Mouse (Mus musculus) G1E (cell line): ENCODE measurements around the gene Agap1. TPM values are rescaled to one million over a fixed set of nuclear protein-coding genes. Genes with fewer than 3 reads are reported as not detected.

Experiments
- ATAC-seq: 2 replicates; pipeline ENCODE4 v1.8.0; 2016; ENCODE audit warnings: mild to moderate bottlenecking; ENCODE audit not compliant: insufficient number of reproducible peaks, poor library complexity, low FRiP score, severe bottlenecking; ENCODE audit errors: extremely low read depth
- DNase-seq: peaks from one replicate; pipeline ENCODE4 v3.0.0; 2012; ENCODE audit warnings: low spot score
- H3K27me3 ChIP-seq: 2 replicates; pipeline ENCODE4 v1.6.1; 2012; ENCODE audit warnings: mild to moderate bottlenecking, low read length, inconsistent platforms; ENCODE audit not compliant: insufficient read depth
- H3K36me3 ChIP-seq: replicated peaks from 2 replicates; pipeline ENCODE3; 2012; ENCODE audit warnings: mild to moderate bottlenecking, inconsistent platforms
- H3K4me1 ChIP-seq: 2 replicates; pipeline ENCODE4 v1.6.1; 2012; ENCODE audit warnings: low read depth, low read length, inconsistent platforms, mixed read lengths; ENCODE audit not compliant: insufficient read depth
- H3K4me3 ChIP-seq: 2 replicates; pipeline ENCODE4 v1.5.1; 2012; ENCODE audit warnings: low read depth, mild to moderate bottlenecking, inconsistent platforms, low read length, moderate library complexity, mixed read lengths
- H3K9me3 ChIP-seq: replicated peaks from 2 replicates; pipeline ENCODE4 v1.6.1; 2012; ENCODE audit warnings: inconsistent platforms
- CTCF ChIP-seq: IDR thresholded peaks from 2 replicates; pipeline ENCODE4 v1.5.1; 2012; ENCODE audit warnings: low read depth, low read length, inconsistent platforms, mixed read lengths
- GATA1 ChIP-seq: IDR thresholded peaks from 2 replicates; pipeline ENCODE4 v1.6.1; 2012; ENCODE audit warnings: borderline replicate concordance, low read length, inconsistent platforms, mixed read lengths
- GATA2 ChIP-seq: IDR thresholded peaks from 2 replicates; pipeline ENCODE4 v1.6.1; 2012; ENCODE audit warnings: low read depth, low read length, inconsistent platforms, borderline replicate concordance
- POLR2AphosphoS5 ChIP-seq: IDR thresholded peaks from 2 replicates; pipeline ENCODE4 v1.6.1; 2012; ENCODE audit warnings: low read depth, low read length, inconsistent platforms; ENCODE audit not compliant: insufficient replicate concordance
- TAL1 ChIP-seq: conservative IDR thresholded peaks from 2 replicates; pipeline ENCODE4 v1.6.1; 2012; ENCODE audit warnings: low read depth, low read length, inconsistent platforms, mixed read lengths
- polyA plus RNA-seq: library from polyadenylated mRNA; stranded (reverse); fragments of >175 nt; gene quantifications from 2 replicates; pipeline ENCODE4 v1.2.3, GENCODE M21; 2012
- total RNA-seq, 2 experiments: library from RNA; stranded (forward) in 1 of 2; stranded (reverse) in 1 of 2; fragments of 200-1000 nt in 1 of 2; fragments of >200 nt in 1 of 2; fragmentation: Nextera tagmentation in 1 of 2; gene quantifications; 2 replicates each; pipeline ENCODE4 v1.2.3; 2014 to 2017

Agap1 gene
- total and polyA plus RNA-seq, 3 experiments: 0.01 to 0.45 (median 0.16) TPM

- DNase-seq: no peak
- TF ChIP-seq CTCF (no peak), GATA1 (no peak), TAL1 (no peak), GATA2 (no peak), POLR2AphosphoS5 (no peak)
- no peaks in the 10 kb centered on the region for H3K27me3 ChIP-seq
- H3K4me3 ChIP-seq: no peak overlapping the region
- ATAC-seq: no peak
- H3K9me3 ChIP-seq: peaks cover 86% of the 10 kb centered on the region
- no peaks in the 10 kb centered on the region for H3K36me3 ChIP-seq
- H3K4me1 ChIP-seq: no peaks in the 10 kb centered on the region
These were observed 273.9 kb downstream of the Agap1 start for GRCm38 (mm10) chr1:89728481-89728880.

- no peaks in the 10 kb centered on the region for H3K36me3 ChIP-seq
- H3K4me3 ChIP-seq: no peak overlapping the region
- H3K27me3 ChIP-seq: no peaks in the 10 kb centered on the region
- no peaks in the 10 kb centered on the region for H3K4me1 ChIP-seq
- DNase-seq: no peak
- TF ChIP-seq GATA1: no peak
- no peak for TF ChIP-seq TAL1
- TF ChIP-seq GATA2: no peak
- no peak for TF ChIP-seq CTCF
- TF ChIP-seq POLR2AphosphoS5: no peak
- ATAC-seq: no peak
- H3K9me3 ChIP-seq: peaks cover 90% of the 10 kb centered on the region
These were observed 276.1 kb downstream of the Agap1 start for GRCm38 (mm10) chr1:89730589-89731195.

GRCm38 (mm10) chr1:89734368-89734767 is 279.8 kb downstream of the Agap1 start:
- H3K9me3 ChIP-seq: peaks cover 84% of the 10 kb centered on the region
- no peaks in the 10 kb centered on the region for H3K4me1 ChIP-seq

GRCm38 (mm10) chr1:89735146-89735545 is 280.5 kb downstream of the Agap1 start:
- peaks cover 81% of the 10 kb centered on the region for H3K9me3 ChIP-seq
- no peak for TF ChIP-seq POLR2AphosphoS5
- no peak for TF ChIP-seq GATA1
- TF ChIP-seq GATA2: no peak
- TF ChIP-seq TAL1: no peak
- TF ChIP-seq CTCF: no peak
- H3K4me1 ChIP-seq: no peaks in the 10 kb centered on the region
- no peaks in the 10 kb centered on the region for H3K36me3 ChIP-seq
- DNase-seq (no peak), ATAC-seq (no peak)
- H3K27me3 ChIP-seq: no peaks in the 10 kb centered on the region
- no peak overlapping the region for H3K4me3 ChIP-seq

More at GRCm38 (mm10) chr1:89734368-89734767, 279.8 kb downstream of the Agap1 start:
- Histone ChIP-seq H3K4me3 (no peak overlapping the region), H3K36me3 (no peaks in the 10 kb centered on the region), H3K27me3 (no peaks in the 10 kb centered on the region)
- TF ChIP-seq TAL1: no peak
- no peak for TF ChIP-seq POLR2AphosphoS5
- no peak for TF ChIP-seq CTCF
- DNase-seq (no peak), ATAC-seq (no peak)

GRCm38 (mm10) chr1:89736021-89736420 is 281.4 kb downstream of the Agap1 start:
- TF ChIP-seq GATA2: no peak
- no peak for TF ChIP-seq GATA1
- TF ChIP-seq POLR2AphosphoS5: no peak
- TF ChIP-seq CTCF: no peak
- TF ChIP-seq TAL1: no peak
- Histone ChIP-seq H3K4me1 (no peaks in the 10 kb centered on the region), H3K36me3 (no peaks in the 10 kb centered on the region), H3K27me3 (no peaks in the 10 kb centered on the region), H3K9me3 (peaks cover 80% of the 10 kb centered on the region), H3K4me3 (no peak overlapping the region)
- ATAC-seq (no peak), DNase-seq (no peak)

GRCm38 (mm10) chr1:89739067-89739774 is 284.6 kb downstream of the Agap1 start:
- H3K27me3 ChIP-seq: no peaks in the 10 kb centered on the region
- peaks cover 81% of the 10 kb centered on the region for H3K9me3 ChIP-seq
- H3K4me1 ChIP-seq: no peaks in the 10 kb centered on the region
- TF ChIP-seq GATA1: no peak
- TF ChIP-seq POLR2AphosphoS5: no peak
- no peak for TF ChIP-seq GATA2
- no peak for TF ChIP-seq TAL1
- TF ChIP-seq CTCF: no peak
- H3K36me3 ChIP-seq: no peaks in the 10 kb centered on the region
- no peak for ATAC-seq
- DNase-seq: no peak
- no peak overlapping the region for H3K4me3 ChIP-seq
